Comparison of ENCODE assay signal across 15 mouse cellular contexts in genomic region chr7:68759148-68759724, GRCm38 (mm10).
"Had no signal": no experiment of that assay in that cellular context is flagged by ENCODE, and none has a peak within 500 bp of the region (broad histone marks: within the 10 kb centered on the region; RNA-seq: fewer than 3 reads in every experiment).

No protein-coding gene starts in this region.

- DNase-seq: kidney, adult 2 months; kidney, postnatal 10 days; kidney, postnatal 36 days; layer of hippocampus, postnatal 36 days; left cerebral cortex, postnatal 4 days; liver, postnatal 0 days; lung, embryonic 14.5 days; midbrain, embryonic 14.5 days; right cerebral cortex, adult 18-20 months; right cerebral cortex, postnatal 14 days; right cerebral cortex, postnatal 4 days; spleen, adult 18-20 months; thymus, adult 18-20 months; thymus, postnatal 36 days had no signal

- ATAC-seq: liver, postnatal 0 days; lung, postnatal 0 days had no signal
